25 mouse cellular contexts compared by ENCODE assay signal in genomic region chr13:111055817-111056216, GRCm38 (mm10).
A peak's percentile ranks its signal among the peaks of the same experiment; 100 is the strongest.
DNase-seq lines count a peak whose midpoint lies in the region; ATAC-seq and TF ChIP-seq lines count a peak whose summit lies in the region.
"Had no signal": no experiment of that assay in that cellular context is flagged by ENCODE, and none has a peak within 500 bp of the region (broad histone marks: within the 10 kb centered on the region; RNA-seq: fewer than 3 reads in every experiment).

No protein-coding gene starts in this region.

- peaks cover 8% of the 10 kb centered on the region; the same call in 1 of the 2 replicates for H3K4me1 ChIP-seq in limb, embryonic 12.5 days (replicated peaks)
- H3K4me1 ChIP-seq in limb, embryonic 10.5 days = no peaks in the 10 kb centered on the region; the same call in 1 of the 2 replicates
- no peaks in the 10 kb centered on the region for H3K4me1 ChIP-seq in embryonic facial prominence, embryonic 14.5 days (ENCODE audit: control insufficient read depth, insufficient read depth, low read length)
- H3K4me1 ChIP-seq in embryonic facial prominence, embryonic 15.5 days = 0 out of 2 replicates have a peak, but pooled peaks cover 3% of the 10 kb centered on the region
- H3K4me1 ChIP-seq in limb, embryonic 14.5 days (ENCODE audit: control insufficient read depth, insufficient read depth, low read length) = no peaks in the 10 kb centered on the region
- no peaks in the 10 kb centered on the region for H3K4me1 ChIP-seq in hindbrain, embryonic 12.5 days
- H3K4me1 ChIP-seq: embryonic facial prominence, embryonic 12.5 days; forebrain, embryonic 10.5 days; forebrain, embryonic 12.5 days had no signal

- no peak overlapping the region for H3K9ac ChIP-seq in limb, embryonic 12.5 days (replicated peaks)
- no peak overlapping the region for H3K9ac ChIP-seq in embryonic facial prominence, embryonic 14.5 days (ENCODE audit: low read depth, low read length)
- no peak overlapping the region for H3K9ac ChIP-seq in embryonic facial prominence, embryonic 15.5 days
- H3K9ac ChIP-seq in limb, embryonic 14.5 days (ENCODE audit: low read depth, low read length, severe bottlenecking) = no peak overlapping the region
- H3K9ac ChIP-seq in hindbrain, embryonic 12.5 days = no peak overlapping the region
- H3K9ac ChIP-seq: embryonic facial prominence, embryonic 12.5 days; forebrain, embryonic 12.5 days had no signal

- H3K27ac ChIP-seq in limb, embryonic 12.5 days = peak overlapping the region; percentile 62; the same call in 1 of the 2 replicates
- no peak overlapping the region; the same call in 1 of the 2 replicates for H3K27ac ChIP-seq in limb, embryonic 10.5 days
- H3K27ac ChIP-seq in embryonic facial prominence, embryonic 14.5 days (replicated peaks; ENCODE audit: low read depth, low read length) = no peak overlapping the region
- peak overlapping the region; percentile 39; the same call in 1 of the 2 replicates for H3K27ac ChIP-seq in embryonic facial prominence, embryonic 15.5 days (replicated peaks)
- H3K27ac ChIP-seq in limb, embryonic 14.5 days (replicated peaks; ENCODE audit: low read depth, low read length) = no peak overlapping the region
- H3K27ac ChIP-seq in hindbrain, embryonic 12.5 days = no peak overlapping the region
- H3K27ac ChIP-seq: forebrain, embryonic 10.5 days; forebrain, embryonic 12.5 days had no signal

- no peak overlapping the region for H3K4me3 ChIP-seq in limb, embryonic 12.5 days (replicated peaks)
- no peak overlapping the region for H3K4me3 ChIP-seq in limb, embryonic 10.5 days
- no peak overlapping the region for H3K4me3 ChIP-seq in embryonic facial prominence, embryonic 14.5 days (ENCODE audit: low read depth, low read length)
- no peak overlapping the region for H3K4me3 ChIP-seq in embryonic facial prominence, embryonic 15.5 days (replicated peaks)
- H3K4me3 ChIP-seq in limb, embryonic 14.5 days (replicated peaks; ENCODE audit: low read length) = no peak overlapping the region
- no peak overlapping the region for H3K4me3 ChIP-seq in hindbrain, embryonic 12.5 days
- H3K4me3 ChIP-seq: embryonic facial prominence, embryonic 12.5 days; erythroblast, embryonic 14.5 days; forebrain, embryonic 10.5 days; forebrain, embryonic 12.5 days had no signal

- WGBS in limb, embryonic 12.5 days = 46% methylated on average over 2 of the region's 2 CpGs
- 86% methylated on average over 2 of the region's 2 CpGs for WGBS in limb, embryonic 10.5 days
- 43% methylated on average over 2 of the region's 2 CpGs for WGBS in embryonic facial prominence, embryonic 14.5 days
- WGBS in embryonic facial prominence, embryonic 15.5 days = 34% methylated on average over 2 of the region's 2 CpGs
- 33% methylated on average over 2 of the region's 2 CpGs for WGBS in limb, embryonic 14.5 days
- WGBS in hindbrain, embryonic 12.5 days = 82% methylated on average over 2 of the region's 2 CpGs

- peak; percentile 47 for ATAC-seq in limb, embryonic 12.5 days (ENCODE audit: insufficient number of reproducible peaks, insufficient read depth, low FRiP score, low TSS enrichment, low read depth)
- no peak for ATAC-seq in embryonic facial prominence, embryonic 14.5 days (ENCODE audit: low read depth)
- ATAC-seq in embryonic facial prominence, embryonic 15.5 days (ENCODE audit: insufficient number of reproducible peaks, low FRiP score, low TSS enrichment, low read depth) = no peak
- ATAC-seq in limb, embryonic 14.5 days (ENCODE audit: low FRiP score, low read depth) = peak; percentile 71; the same call in 1 of the 2 replicates
- ATAC-seq in hindbrain, embryonic 12.5 days (ENCODE audit: low FRiP score) = no peak
- ATAC-seq: activated CD4-positive, CD25-positive, alpha-beta regulatory T cell, adult 4 months; forebrain, embryonic 14.5 days; forebrain, embryonic 16.5 days; Patski had no signal

- H3K9me3 ChIP-seq in limb, embryonic 12.5 days = peaks cover 6% of the 10 kb centered on the region; the same call in 1 of the 2 replicates
- H3K9me3 ChIP-seq in limb, embryonic 10.5 days (replicated peaks) = no peaks in the 10 kb centered on the region
- peaks cover 6% of the 10 kb centered on the region; the same call in 1 of the 2 replicates for H3K9me3 ChIP-seq in embryonic facial prominence, embryonic 14.5 days (ENCODE audit: control insufficient read depth, low read length)
- no peaks in the 10 kb centered on the region for H3K9me3 ChIP-seq in embryonic facial prominence, embryonic 15.5 days (replicated peaks)
- H3K9me3 ChIP-seq in limb, embryonic 14.5 days (ENCODE audit: control insufficient read depth, low read length) = no peaks in the 10 kb centered on the region
- no peaks in the 10 kb centered on the region for H3K9me3 ChIP-seq in hindbrain, embryonic 12.5 days (replicated peaks)
- H3K9me3 ChIP-seq: embryonic facial prominence, embryonic 12.5 days; forebrain, embryonic 10.5 days; forebrain, embryonic 12.5 days had no signal

- H3K4me2 ChIP-seq in limb, embryonic 12.5 days = no peak overlapping the region
- H3K4me2 ChIP-seq in embryonic facial prominence, embryonic 14.5 days (ENCODE audit: low read depth, low read length) = no peak overlapping the region
- no peak overlapping the region for H3K4me2 ChIP-seq in embryonic facial prominence, embryonic 15.5 days (replicated peaks)
- no peak overlapping the region for H3K4me2 ChIP-seq in limb, embryonic 14.5 days (replicated peaks; ENCODE audit: low read depth, low read length, severe bottlenecking)
- H3K4me2 ChIP-seq in hindbrain, embryonic 12.5 days (replicated peaks) = no peak overlapping the region
- H3K4me2 ChIP-seq: embryonic facial prominence, embryonic 12.5 days; forebrain, embryonic 12.5 days had no signal

- no peak for DNase-seq in limb, embryonic 10.5 days (ENCODE audit: low spot score)
- peak; percentile 15 for DNase-seq in embryonic facial prominence, embryonic 14.5 days (ENCODE audit: low spot score)
- DNase-seq in limb, embryonic 14.5 days (ENCODE audit: low spot score) = peak; percentile 15
- no peak for DNase-seq in embryo, embryonic 9.5 days (ENCODE audit: extremely low spot score)
- DNase-seq: adrenal gland, adult 8-10 months; adrenal gland, postnatal 14 days; adrenal gland, postnatal 36 days; cerebellum, adult 11-12 months; cerebellum, adult 2 months; cerebellum, adult 9-10 months; cerebellum, postnatal 10 days; cerebellum, postnatal 25 days had no signal

- no peaks in the 10 kb centered on the region for H3K27me3 ChIP-seq in limb, embryonic 12.5 days
- no peaks in the 10 kb centered on the region for H3K27me3 ChIP-seq in limb, embryonic 10.5 days (ENCODE audit: low read depth, poor library complexity, severe bottlenecking)
- no peaks in the 10 kb centered on the region for H3K27me3 ChIP-seq in embryonic facial prominence, embryonic 14.5 days (replicated peaks; ENCODE audit: control insufficient read depth, insufficient read depth, low read length)
- H3K27me3 ChIP-seq in embryonic facial prominence, embryonic 15.5 days = no peaks in the 10 kb centered on the region
- no peaks in the 10 kb centered on the region for H3K27me3 ChIP-seq in limb, embryonic 14.5 days (ENCODE audit: control insufficient read depth, insufficient read depth, low read length)
- H3K27me3 ChIP-seq in hindbrain, embryonic 12.5 days = no peaks in the 10 kb centered on the region
- H3K27me3 ChIP-seq: CH12.LX; embryonic facial prominence, embryonic 12.5 days; forebrain, embryonic 12.5 days had no signal

- no peak for TF ChIP-seq POLR2A in limb, embryonic 14.5 days (IDR thresholded peaks at IDR 0.05; ENCODE audit: borderline replicate concordance, extremely low read depth, insufficient read depth, insufficient read length)

- H3K36me3 ChIP-seq in limb, embryonic 12.5 days = no peaks in the 10 kb centered on the region
- H3K36me3 ChIP-seq in limb, embryonic 10.5 days = no peaks in the 10 kb centered on the region
- no peaks in the 10 kb centered on the region for H3K36me3 ChIP-seq in embryonic facial prominence, embryonic 14.5 days (ENCODE audit: control insufficient read depth, insufficient read depth, low read length)
- H3K36me3 ChIP-seq in embryonic facial prominence, embryonic 15.5 days = no peaks in the 10 kb centered on the region
- H3K36me3 ChIP-seq in limb, embryonic 14.5 days (ENCODE audit: control insufficient read depth, insufficient read depth, low read length) = no peaks in the 10 kb centered on the region
- no peaks in the 10 kb centered on the region for H3K36me3 ChIP-seq in hindbrain, embryonic 12.5 days
- H3K36me3 ChIP-seq: embryonic facial prominence, embryonic 12.5 days; forebrain, embryonic 10.5 days; forebrain, embryonic 12.5 days; G1E had no signal

Comparison
In these comparisons a context has a peak if more than half of its experiments do, and no peak if none do; other contexts are left out.
1. H3K27ac ChIP-seq: peak in limb, embryonic 12.5 days (single experiment) and embryonic facial prominence, embryonic 15.5 days (single experiment); none in limb, embryonic 10.5 days (single experiment), embryonic facial prominence, embryonic 14.5 days (single experiment), limb, embryonic 14.5 days (single experiment) and hindbrain, embryonic 12.5 days (single experiment).
2. DNase-seq: peak in embryonic facial prominence, embryonic 14.5 days (single experiment) and limb, embryonic 14.5 days (single experiment); none in limb, embryonic 10.5 days (single experiment) and embryo, embryonic 9.5 days (single experiment).
3. ATAC-seq: peak in limb, embryonic 12.5 days (single experiment) and limb, embryonic 14.5 days (single experiment); none in embryonic facial prominence, embryonic 14.5 days (single experiment), embryonic facial prominence, embryonic 15.5 days (single experiment) and hindbrain, embryonic 12.5 days (single experiment).